Mouse (Mus musculus): ENCODE results near the gene Rps24. TPM values are rescaled to one million over a fixed set of nuclear protein-coding genes. Genes with fewer than 3 reads are reported as not detected.
"Not testable (repeated sequence)": the region's sequence is repeated elsewhere in the genome, so short reads cannot be mapped to it uniquely, and the experiment has no call there.

Rps24 gene
- 597 and 600 TPM in 2 replicates for polyA plus RNA-seq (2015; fragmentation: Nextera tagmentation; extraction: Ambion mirVana)

- ATAC-seq (ENCODE audit: extremely low read depth, insufficient number of reproducible peaks, low FRiP score, low TSS enrichment) = 0 out of 2 replicates have a peak, but pooled peaks have one; percentile 35
- under 1% methylated on average over 30 of the region's 30 CpGs for WGBS
- peak within 1 kb of the TSS; percentile 94 for H3K9ac ChIP-seq
Measured at GRCm38 (mm10) chr14:24486773-24487227, at the start of gene Rps24, which contains the start of gene Polr3a. Gene Rps24 (plus strand): TSS chr14:24487125. Gene Polr3a (minus strand): TSS chr14:24487058.

GRCm38 (mm10) chr14:24443529-24443928 is 43.4 kb upstream of the Rps24 start:
- H3K4me1 ChIP-seq; H3K9ac ChIP-seq; ATAC-seq (ENCODE audit: extremely low read depth, insufficient number of reproducible peaks, low FRiP score, low TSS enrichment); H3K27ac ChIP-seq (replicated peaks); H3K4me2 ChIP-seq; H3K27me3 ChIP-seq (replicated peaks); H3K4me3 ChIP-seq; H3K9me3 ChIP-seq: not testable (repeated sequence)
- WGBS = 60% methylated on average over 4 of the region's 4 CpGs
- H3K36me3 ChIP-seq = peaks cover 26% of the 10 kb centered on the region

More at GRCm38 (mm10) chr14:24486773-24487227, at the start of gene Rps24, which contains the start of gene Polr3a:
- Histone ChIP-seq H3K27me3 (replicated peaks) (no peaks in the 10 kb centered on the region), H3K27ac (replicated peaks) (peak within 1 kb of the TSS; percentile 45; the same call in 1 of the 2 replicates), H3K4me1 (peaks cover 18% of the 10 kb centered on the region), H3K9me3 (no peaks in the 10 kb centered on the region), H3K4me3 (peak within 1 kb of the TSS; percentile 93), H3K36me3 (peaks cover 26% of the 10 kb centered on the region), H3K4me2 (peak within 1 kb of the TSS; percentile 84)

GRCm38 (mm10) chr14:24458191-24458590 is 28.7 kb upstream of the Rps24 start:
- H3K4me1 ChIP-seq = no peaks in the 10 kb centered on the region
- H3K27me3 ChIP-seq (replicated peaks) = no peaks in the 10 kb centered on the region
- no peak overlapping the region for H3K9ac ChIP-seq
- H3K27ac ChIP-seq (replicated peaks) = no peak overlapping the region
- H3K4me3 ChIP-seq = no peak overlapping the region
- WGBS = 85% methylated on average over 3 of the region's 3 CpGs
- H3K36me3 ChIP-seq = peaks cover 99% of the 10 kb centered on the region
- H3K4me2 ChIP-seq = no peak overlapping the region
- H3K9me3 ChIP-seq = no peaks in the 10 kb centered on the region
- no peak for ATAC-seq (ENCODE audit: extremely low read depth, insufficient number of reproducible peaks, low FRiP score, low TSS enrichment)

- Histone ChIP-seq H3K9ac (no peak overlapping the region), H3K27me3 (replicated peaks) (no peaks in the 10 kb centered on the region), H3K4me1 (no peaks in the 10 kb centered on the region), H3K9me3 (no peaks in the 10 kb centered on the region), H3K4me3 (no peak overlapping the region), H3K27ac (replicated peaks) (no peak overlapping the region), H3K4me2 (no peak overlapping the region), H3K36me3 (peaks cover 100% of the 10 kb centered on the region)
- 83% methylated on average over 6 of the region's 6 CpGs for WGBS
- no peak for ATAC-seq (ENCODE audit: extremely low read depth, insufficient number of reproducible peaks, low FRiP score, low TSS enrichment)
Measured at GRCm38 (mm10) chr14:24468806-24469205, 18.1 kb upstream of the Rps24 start.

- ATAC-seq (ENCODE audit: extremely low read depth, insufficient number of reproducible peaks, low FRiP score, low TSS enrichment) = no peak
- H3K27ac ChIP-seq (replicated peaks) = peak overlapping the region; percentile 45; the same call in 1 of the 2 replicates
Measured at GRCm38 (mm10) chr14:24486241-24486767, 621 bp upstream of the Rps24 start.

GRCm38 (mm10) chr14:24489772-24490171 is 2.8 kb downstream of the Rps24 start:
- Histone ChIP-seq H3K36me3 (peaks cover 29% of the 10 kb centered on the region), H3K4me1 (peaks cover 47% of the 10 kb centered on the region)
- ATAC-seq (ENCODE audit: extremely low read depth, insufficient number of reproducible peaks, low FRiP score, low TSS enrichment); H3K27ac ChIP-seq (replicated peaks); H3K4me2 ChIP-seq; H3K4me3 ChIP-seq; H3K9ac ChIP-seq; H3K9me3 ChIP-seq; H3K27me3 ChIP-seq (replicated peaks): not testable (repeated sequence)
- WGBS = 83% methylated on average over 7 of the region's 7 CpGs

More at GRCm38 (mm10) chr14:24486241-24486767, 621 bp upstream of the Rps24 start:
- no peaks in the 10 kb centered on the region for H3K27me3 ChIP-seq (replicated peaks)
- peak overlapping the region; percentile 93 for H3K4me3 ChIP-seq
- H3K9ac ChIP-seq = peak overlapping the region; percentile 94
- H3K4me1 ChIP-seq = peaks cover 13% of the 10 kb centered on the region
- 6% methylated on average over 13 of the region's 13 CpGs for WGBS
- peak overlapping the region; percentile 84 for H3K4me2 ChIP-seq
- peaks cover 31% of the 10 kb centered on the region for H3K36me3 ChIP-seq
- H3K9me3 ChIP-seq = no peaks in the 10 kb centered on the region

- H3K4me1 ChIP-seq = peaks cover 49% of the 10 kb centered on the region
- peaks cover 38% of the 10 kb centered on the region for H3K36me3 ChIP-seq
- H3K4me2 ChIP-seq = peak overlapping the region; percentile 84
- no peaks in the 10 kb centered on the region for H3K27me3 ChIP-seq (replicated peaks)
- peak overlapping the region; percentile 87 for H3K9ac ChIP-seq
- peak overlapping the region; percentile 79 for H3K27ac ChIP-seq (replicated peaks)
- H3K4me3 ChIP-seq = peak overlapping the region; percentile 78
- WGBS = under 1% methylated on average over 64 of the region's 64 CpGs
- ATAC-seq (ENCODE audit: extremely low read depth, insufficient number of reproducible peaks, low FRiP score, low TSS enrichment) = peak; percentile 92
- no peaks in the 10 kb centered on the region for H3K9me3 ChIP-seq
Measured at GRCm38 (mm10) chr14:24490468-24491265, 3.7 kb downstream of the Rps24 start.

GRCm38 (mm10) chr14:24491266-24491981 is 4.5 kb downstream of the Rps24 start:
- peak overlapping the region; percentile 78 for H3K4me3 ChIP-seq
- no peaks in the 10 kb centered on the region for H3K27me3 ChIP-seq (replicated peaks)
- peaks cover 46% of the 10 kb centered on the region for H3K36me3 ChIP-seq
- WGBS = 5% methylated on average over 11 of the region's 11 CpGs
- H3K9ac ChIP-seq = peak overlapping the region; percentile 87
- peaks cover 44% of the 10 kb centered on the region for H3K4me1 ChIP-seq
- no peaks in the 10 kb centered on the region for H3K9me3 ChIP-seq
- peak overlapping the region; percentile 84 for H3K4me2 ChIP-seq
- ATAC-seq (ENCODE audit: extremely low read depth, insufficient number of reproducible peaks, low FRiP score, low TSS enrichment) = no peak
- peak overlapping the region; percentile 79 for H3K27ac ChIP-seq (replicated peaks)

- WGBS = 80% methylated on average over 9 of the region's 9 CpGs
- Histone ChIP-seq H3K9ac (peak overlapping the region; percentile 87), H3K27me3 (replicated peaks) (no peaks in the 10 kb centered on the region), H3K4me2 (peak overlapping the region; percentile 84), H3K36me3 (peaks cover 64% of the 10 kb centered on the region), H3K4me1 (peaks cover 45% of the 10 kb centered on the region), H3K27ac (replicated peaks) (no peak overlapping the region), H3K9me3 (no peaks in the 10 kb centered on the region), H3K4me3 (peak overlapping the region; percentile 2; the same call in 1 of the 2 replicates)
- ATAC-seq (ENCODE audit: extremely low read depth, insufficient number of reproducible peaks, low FRiP score, low TSS enrichment) = no peak
Measured at GRCm38 (mm10) chr14:24493256-24493655, 6.3 kb downstream of the Rps24 start.

GRCm38 (mm10) chr14:24496507-24496906 is 9.6 kb downstream of the Rps24 start:
- 0 out of 2 replicates have a peak overlapping the region, but pooled peaks have one; percentile 17 for H3K9ac ChIP-seq
- no peak overlapping the region for H3K27ac ChIP-seq (replicated peaks)
- H3K9me3 ChIP-seq = no peaks in the 10 kb centered on the region
- no peak for ATAC-seq (ENCODE audit: extremely low read depth, insufficient number of reproducible peaks, low FRiP score, low TSS enrichment)
- no peaks in the 10 kb centered on the region for H3K27me3 ChIP-seq (replicated peaks)
- H3K4me2 ChIP-seq = no peak overlapping the region
- H3K36me3 ChIP-seq = peaks cover 81% of the 10 kb centered on the region
- WGBS = 95% methylated on average over 1 of the region's 1 CpGs
- no peak overlapping the region for H3K4me3 ChIP-seq
- peaks cover 51% of the 10 kb centered on the region for H3K4me1 ChIP-seq

- Histone ChIP-seq H3K4me1 (peaks cover 41% of the 10 kb centered on the region), H3K9me3 (no peaks in the 10 kb centered on the region), H3K4me3 (no peak overlapping the region), H3K9ac (no peak overlapping the region), H3K27me3 (replicated peaks) (no peaks in the 10 kb centered on the region), H3K4me2 (no peak overlapping the region), H3K27ac (replicated peaks) (no peak overlapping the region), H3K36me3 (peaks cover 75% of the 10 kb centered on the region)
- no peak for ATAC-seq (ENCODE audit: extremely low read depth, insufficient number of reproducible peaks, low FRiP score, low TSS enrichment)
- WGBS = 72% methylated on average over 1 of the region's 1 CpGs
Measured at GRCm38 (mm10) chr14:24497443-24497842, 10.5 kb downstream of the Rps24 start.
